Mouse (Mus musculus) forebrain, embryonic 14.5 days (tissue): Measurements from ENCODE around the gene Rpe. TPM values are rescaled to one million over a fixed set of nuclear protein-coding genes. Genes with fewer than 3 reads are reported as not detected.

Source experiments
- ATAC-seq: fragments of 200-750 bp; cut with Nextera tagmentation; 2 replicates; pipeline ENCODE4 v1.8.0; 2017; ENCODE audit warnings: mild to moderate bottlenecking, moderate library complexity
- DNase-seq: peaks from one replicate; pipeline ENCODE4 v3.0.0-alpha.2; 2015; ENCODE audit warnings: low spot score
- H3K27ac ChIP-seq: fragments of 300-500 bp; sonication (generic); 2 replicates; pipeline ENCODE4 v1.5.1; 2014; ENCODE audit warnings: low read depth, mild to moderate bottlenecking, control low read depth, low read length, moderate library complexity
- H3K27me3 ChIP-seq: fragments of 300-500 bp; sonication (generic); replicated peaks from 2 replicates; pipeline ENCODE4 v1.6.1; 2014; ENCODE audit warnings: low read length, control low read depth, mixed read lengths; ENCODE audit not compliant: control insufficient read depth, insufficient read depth
- H3K36me3 ChIP-seq: fragments of 300-500 bp; sonication (generic); 2 replicates; pipeline ENCODE4 v1.6.1; 2014; ENCODE audit warnings: low read length, control low read depth; ENCODE audit not compliant: control insufficient read depth, insufficient read depth
- H3K4me1 ChIP-seq: fragments of 300-500 bp; sonication (generic); 2 replicates; pipeline ENCODE4 v1.6.1; 2014; ENCODE audit warnings: antibody characterized with exemption, low read length, control low read depth; ENCODE audit not compliant: control insufficient read depth, insufficient read depth
- H3K4me2 ChIP-seq: fragments of 300-500 bp; sonication (generic); 2 replicates; pipeline ENCODE4 v1.6.1; 2014; ENCODE audit warnings: mild to moderate bottlenecking, control low read depth, low read length
- H3K4me3 ChIP-seq: fragments of 300-500 bp; sonication (generic); 2 replicates; pipeline ENCODE4 v1.5.1; 2014; ENCODE audit warnings: low read depth, low read length, control low read depth
- H3K9ac ChIP-seq: fragments of 300-500 bp; sonication (generic); 2 replicates; pipeline ENCODE4 v1.6.1; 2014; ENCODE audit warnings: mild to moderate bottlenecking, low read length, control low read depth, moderate library complexity
- H3K9me3 ChIP-seq: fragments of 300-500 bp; sonication (generic); replicated peaks from 2 replicates; pipeline ENCODE4 v1.6.1; 2016; ENCODE audit warnings: low read length, control low read depth, mixed read lengths; ENCODE audit not compliant: control insufficient read depth
- WGBS: fragments of 180-500 bp; shearing (Covaris S2); extraction: QIAGEN DNeasy Blood & Tissue Kit; methylation state at CpG from one replicate; pipeline ENCODE4 v1.1.7; 2014; 5-methylcytosine and 5-hydroxymethylcytosine counted together
- polyA plus RNA-seq: library from polyadenylated mRNA; unstranded; fragments of >200 nt; fragmentation: Nextera tagmentation; extraction: Ambion mirVana; gene quantifications from 2 replicates; pipeline ENCODE4 v1.2.1, GENCODE M21; 2014

Rpe gene
- polyA plus RNA-seq, 1 experiment from 2014 or later: 47.9 TPM

GRCm38 (mm10) chr1:66712859-66713258, 12.2 kb downstream of the Rpe start:
- WGBS: 92% methylated on average over 3 of the region's 3 CpGs
- Histone ChIP-seq H3K4me1 (no peaks in the 10 kb centered on the region), H3K9me3 (no peaks in the 10 kb centered on the region), H3K27ac (no peak overlapping the region), H3K4me3 (no peak overlapping the region), H3K4me2 (no peak overlapping the region), H3K27me3 (no peaks in the 10 kb centered on the region), H3K9ac (no peak overlapping the region), H3K36me3 (peaks cover 48% of the 10 kb centered on the region)
- DNase-seq: no peak
- ATAC-seq: no peak

- no peak for ATAC-seq
- H3K4me2 ChIP-seq: no peak overlapping the region
- no peak overlapping the region for H3K9ac ChIP-seq
- no peak overlapping the region for H3K4me3 ChIP-seq
- peaks cover 22% of the 10 kb centered on the region for H3K36me3 ChIP-seq
- no peak for DNase-seq
- H3K4me1 ChIP-seq: no peaks in the 10 kb centered on the region
- H3K27me3 ChIP-seq: no peaks in the 10 kb centered on the region
- WGBS: 84% methylated on average over 1 of the region's 1 CpGs
- no peaks in the 10 kb centered on the region for H3K9me3 ChIP-seq
- H3K27ac ChIP-seq: no peak overlapping the region
Observed at GRCm38 (mm10) chr1:66730581-66730980, 29.9 kb downstream of the Rpe start.

DNA sequence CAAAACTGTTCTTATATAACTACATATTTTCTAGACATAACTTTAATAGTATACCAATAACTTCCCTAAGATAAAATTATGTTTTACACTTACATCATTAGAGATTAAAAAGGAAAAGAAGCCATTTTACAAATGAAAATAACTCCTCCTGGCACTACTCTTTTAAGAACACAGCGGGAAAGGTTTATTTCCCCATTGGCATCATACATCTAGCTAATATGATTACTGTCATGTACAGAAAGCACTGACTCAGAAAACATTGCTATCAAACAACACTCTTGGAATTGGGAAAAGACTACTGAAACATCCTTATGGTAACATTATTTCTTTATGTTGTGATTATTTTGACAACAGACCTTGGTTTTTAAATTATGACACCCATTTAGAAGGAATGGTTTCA, 68.1 kb downstream of the Rpe start:
- Histone ChIP-seq H3K9me3 (no peaks in the 10 kb centered on the region), H3K27ac (no peak overlapping the region), H3K4me1 (no peaks in the 10 kb centered on the region), H3K9ac (no peak overlapping the region), H3K27me3 (no peaks in the 10 kb centered on the region), H3K4me3 (no peak overlapping the region), H3K36me3 (peaks cover 4% of the 10 kb centered on the region; the same call in 1 of the 2 replicates), H3K4me2 (no peak overlapping the region)
- DNase-seq (no peak), ATAC-seq (no peak)
- WGBS: 96% methylated on average over 1 of the region's 1 CpGs

Other genes starting within 250 kb of the Rpe start
- gene Unc80, start 232.5 kb upstream of the Rpe start, polyA plus RNA-seq: 1.2 and 2.7 TPM in 2 replicates
- 8.5 and 10.9 TPM in 2 replicates for gene Kansl1l, start 116.7 kb downstream of the Rpe start, polyA plus RNA-seq
- 34.7 and 36.2 TPM in 2 replicates for gene Acadl, start 162.4 kb downstream of the Rpe start, polyA plus RNA-seq
- 0.34 TPM in 1 of 2 replicates, not detected in the other for gene Myl1, start 244.6 kb downstream of the Rpe start, polyA plus RNA-seq